Mouse (Mus musculus) CD8-positive naive resting alpha-beta T cell, adult 57 days (primary cell): Measurements from ENCODE around the gene Gm5617. TPM values are rescaled to one million over a fixed set of nuclear protein-coding genes. Genes with fewer than 3 reads are reported as not detected.

Experiments used
- total RNA-seq: library from RNA; stranded (reverse); gene quantifications from one replicate; pipeline ENCODE4 v1.2.4, GENCODE M21; 2023

The Gm5617 gene
- 23.4 TPM for total RNA-seq

DNA sequence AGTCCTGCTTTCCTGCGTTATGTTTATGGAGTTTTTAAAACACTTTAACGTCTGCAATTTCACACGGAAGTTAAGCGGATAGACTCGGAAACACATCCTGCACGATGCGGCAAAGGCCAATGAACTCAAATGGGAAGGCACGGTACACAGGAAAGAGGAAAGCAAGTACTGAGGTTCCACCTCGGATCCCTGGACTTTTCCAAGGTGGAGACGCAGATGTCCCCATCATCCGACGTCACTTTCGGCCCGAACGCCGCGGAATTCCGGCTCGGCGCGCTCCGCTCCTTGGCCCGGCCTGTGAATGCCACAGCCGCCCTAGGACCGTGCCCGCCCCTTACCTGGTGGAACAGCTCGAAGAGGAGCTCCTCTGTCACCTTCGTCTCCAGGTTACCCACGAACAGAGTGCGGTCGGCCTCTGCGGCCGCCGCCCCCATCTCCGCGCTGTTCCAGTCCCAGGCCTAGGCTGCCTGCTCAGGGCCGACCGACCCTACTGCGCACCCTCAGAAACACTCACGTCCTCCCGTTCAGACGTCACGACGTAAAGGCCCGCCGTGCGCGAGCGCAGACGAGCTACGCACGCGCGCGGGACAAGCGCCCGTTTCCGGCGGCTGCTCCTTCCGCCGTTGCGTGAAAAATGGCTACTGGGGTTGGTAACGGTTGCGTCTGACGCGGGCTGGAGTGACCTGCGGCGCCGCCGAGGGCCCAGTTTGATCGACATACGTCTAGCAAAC lies at the start of gene Gm5617, which contains the start of gene Rbm7:
TSS of gene Gm5617 (plus strand) at position 626 of the 731 bp plus-strand sequence.
TSS of gene Rbm7 (minus strand) at position 483 of the 731 bp plus-strand sequence.

DNA sequence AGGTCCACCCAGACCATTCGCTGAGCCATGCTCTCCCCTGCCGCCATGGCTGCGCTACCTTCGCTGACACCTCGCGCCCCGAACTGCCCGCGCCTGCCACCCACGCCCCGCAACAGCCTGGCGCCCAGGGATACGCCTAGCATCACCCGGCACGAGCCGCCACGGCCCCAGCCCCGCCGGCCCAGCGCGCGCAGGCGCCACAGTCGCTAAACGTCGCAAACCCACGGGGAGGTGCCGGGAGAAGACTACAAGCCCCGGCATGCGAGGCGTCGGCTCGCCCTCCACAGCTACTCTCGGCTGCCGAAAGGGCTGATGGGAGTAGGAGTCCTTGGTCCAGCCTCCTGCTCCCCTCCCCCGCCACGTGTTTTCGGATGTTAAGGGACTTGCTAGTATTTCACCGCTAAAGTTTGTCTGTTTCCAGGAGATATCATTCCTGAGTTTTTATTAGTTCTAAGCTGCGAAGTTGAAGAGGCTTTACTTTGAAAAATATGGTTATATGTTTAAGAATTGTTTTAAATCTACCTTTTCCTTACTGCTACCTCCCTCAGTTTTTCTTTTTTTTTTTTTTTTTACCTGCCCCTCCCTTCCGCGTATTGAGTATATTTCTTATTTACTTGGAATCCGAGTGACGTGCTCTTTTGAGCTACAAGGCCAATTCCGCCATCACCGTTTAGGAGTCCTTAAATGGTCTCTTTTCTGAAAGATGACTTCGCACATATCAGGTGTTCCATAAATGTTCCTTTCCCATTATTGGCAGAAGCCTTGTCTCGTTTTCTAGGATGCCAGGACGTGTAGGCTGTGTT lies 14.6 kb upstream of the Gm5617 start, which contains the start of gene Rexo2:
TSS of gene Rexo2 (minus strand) at position 213 of the 803 bp plus-strand sequence.

Other genes with a start within 250 kb of the Gm5617 start
- gene Nxpe2, start 142.0 kb upstream of the Gm5617 start, total RNA-seq: 5.1 TPM
- gene Rexo2, start 14.8 kb upstream of the Gm5617 start, total RNA-seq: 85.8 TPM
- gene Rbm7, start 143 bp upstream of the Gm5617 start, total RNA-seq: 89.2 TPM
- not detected for gene Nnmt, start 109.7 kb downstream of the Gm5617 start, total RNA-seq